Mouse (Mus musculus) liver, embryonic 14.5 days (tissue): ENCODE results near the gene Mtus2. TPM values are rescaled to one million over a fixed set of nuclear protein-coding genes. Genes with fewer than 3 reads are reported as not detected.

Experiments
- ATAC-seq: fragments of 200-750 bp; cut with Nextera tagmentation; 2 replicates; pipeline ENCODE4 v1.8.0; 2017; ENCODE audit warnings: moderate number of reproducible peaks, mild to moderate bottlenecking, moderate library complexity; ENCODE audit not compliant: insufficient read depth
- DNase-seq, 3 experiments: peaks; one replicate each; pipeline ENCODE4 v3.0.0-alpha.2; 2012 to 2013; ENCODE audit warnings: low read depth in 3 of 3, low spot score in 3 of 3
- H3K27ac ChIP-seq: fragments of 300-500 bp; sonication (generic); 2 replicates; pipeline ENCODE4 v1.5.1; 2014; ENCODE audit warnings: moderate library complexity, mild to moderate bottlenecking, control low read depth, inconsistent platforms
- H3K27me3 ChIP-seq: fragments of 300-500 bp; sonication (generic); 2 replicates; pipeline ENCODE4 v1.6.1; 2014; ENCODE audit warnings: mild to moderate bottlenecking, low read length, moderate library complexity; ENCODE audit not compliant: control insufficient read depth, insufficient read depth
- H3K36me3 ChIP-seq: fragments of 300-500 bp; sonication (generic); replicated peaks from 2 replicates; pipeline ENCODE4 v1.6.1; 2014; ENCODE audit warnings: low read depth; ENCODE audit not compliant: control insufficient read depth, insufficient read depth
- H3K4me1 ChIP-seq, 2 experiments: fragments of 200-500 bp in 1 of 2; fragments of 300-500 bp in 1 of 2; sonication (generic) in 1 of 2; replicated peaks; 2 replicates each; pipeline ENCODE4 v1.6.1; 2012 to 2014; ENCODE audit warnings: antibody characterized with exemption in 1 of 2, inconsistent platforms in 1 of 2, low read length in 1 of 2; ENCODE audit not compliant: control insufficient read depth in 2 of 2, insufficient read depth in 2 of 2
- H3K4me2 ChIP-seq: fragments of 300-500 bp; sonication (generic); 2 replicates; pipeline ENCODE4 v1.6.1; 2014; ENCODE audit warnings: low read depth, mild to moderate bottlenecking, control low read depth, moderate library complexity
- H3K4me3 ChIP-seq, 2 experiments: fragments of 200-500 bp in 1 of 2; fragments of 300-500 bp in 1 of 2; sonication (generic) in 1 of 2; 2 replicates each; pipeline ENCODE4 v1.5.1; 2012 to 2014; ENCODE audit warnings: low read depth in 2 of 2, low read length in 2 of 2, mild to moderate bottlenecking in 2 of 2, control low read depth in 1 of 2, inconsistent platforms in 1 of 2, moderate library complexity in 1 of 2; ENCODE audit not compliant: insufficient read depth in 1 of 2
- H3K9ac ChIP-seq: fragments of 300-500 bp; sonication (generic); replicated peaks from 2 replicates; pipeline ENCODE4 v1.6.1; 2014; ENCODE audit warnings: mild to moderate bottlenecking, control low read depth, moderate library complexity
- H3K9me3 ChIP-seq: fragments of 300-500 bp; sonication (generic); 2 replicates; pipeline ENCODE4 v1.6.1; 2016; ENCODE audit warnings: low read length, mixed read lengths; ENCODE audit not compliant: control insufficient read depth
- CTCF ChIP-seq: IDR thresholded peaks from 2 replicates; pipeline ENCODE4 v1.5.1; 2016; ENCODE audit warnings: antibody characterized with exemption, low read depth, control low read depth
- EP300 ChIP-seq: IDR thresholded peaks from 2 replicates; pipeline ENCODE4 v1.6.1; 2016; ENCODE audit warnings: antibody characterized with exemption, low read depth
- WGBS: fragments of 180-500 bp; shearing (Covaris S2); extraction: QIAGEN DNeasy Blood & Tissue Kit; methylation state at CpG from one replicate; pipeline ENCODE4 v1.1.7; 2014; ENCODE audit not compliant: insufficient replicate concordance; 5-methylcytosine and 5-hydroxymethylcytosine counted together
- polyA plus RNA-seq, 2 experiments: library from polyadenylated mRNA; depleted of rRNA in 1 of 2; stranded (reverse) in 1 of 2; unstranded in 1 of 2; fragments of >200 nt; fragmentation: Nextera tagmentation in 1 of 2; extraction: Ambion mirVana in 1 of 2; gene quantifications; 2 replicates each; pipeline versions ENCODE4 v1.2.1 to v1.2.3; 2012 to 2014

Gene Mtus2
- polyA plus RNA-seq, 2 experiments, result 0.48 to 0.80 TPM

- WGBS, result 80% methylated on average over 8 of the region's 8 CpGs
- Histone ChIP-seq H3K4me3 (no peak overlapping the region), H3K9ac (no peak overlapping the region), H3K27me3 (no peaks in the 10 kb centered on the region), H3K27ac (no peak overlapping the region), H3K36me3 (peaks cover 29% of the 10 kb centered on the region), H3K4me2 (no peak overlapping the region), H3K4me1 (no peaks in the 10 kb centered on the region; a peak in 1 of 4 replicates), H3K9me3 (no peaks in the 10 kb centered on the region)
- DNase-seq (no peak), ATAC-seq (no peak)
- no peak for TF ChIP-seq EP300
- TF ChIP-seq CTCF, result peak; percentile 81
Observed at GRCm38 (mm10) chr5:148346543-148346942, 389.4 kb downstream of the Mtus2 start.

DNA sequence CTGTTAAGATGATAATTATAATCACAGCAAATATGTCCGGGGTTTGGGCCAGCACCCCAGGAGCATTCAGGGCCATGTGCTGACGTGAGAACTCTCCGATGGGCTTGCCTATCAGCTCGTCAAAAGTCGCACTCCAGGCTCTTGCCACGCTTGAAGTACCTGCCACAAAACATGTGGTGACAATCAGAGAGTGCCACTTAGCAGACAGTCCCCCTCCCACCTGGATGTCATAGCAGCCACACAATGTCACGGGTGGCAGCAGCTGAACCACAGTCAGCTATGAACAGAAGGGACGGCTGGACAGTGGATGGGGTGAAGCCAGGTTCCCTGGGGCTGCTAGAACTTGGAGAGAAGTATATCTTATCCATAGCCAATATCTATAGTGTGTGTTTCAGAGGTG, 391.0 kb downstream of the Mtus2 start:
- Histone ChIP-seq H3K9me3 (no peaks in the 10 kb centered on the region), H3K4me2 (no peak overlapping the region), H3K4me3 (no peak overlapping the region), H3K27ac (no peak overlapping the region), H3K27me3 (no peaks in the 10 kb centered on the region), H3K4me1 (no peaks in the 10 kb centered on the region), H3K9ac (no peak overlapping the region), H3K36me3 (peaks cover 30% of the 10 kb centered on the region)
- TF ChIP-seq CTCF (no peak), EP300 (no peak)
- WGBS, result 83% methylated on average over 8 of the region's 8 CpGs
- ATAC-seq (no peak), DNase-seq (no peak)

DNA sequence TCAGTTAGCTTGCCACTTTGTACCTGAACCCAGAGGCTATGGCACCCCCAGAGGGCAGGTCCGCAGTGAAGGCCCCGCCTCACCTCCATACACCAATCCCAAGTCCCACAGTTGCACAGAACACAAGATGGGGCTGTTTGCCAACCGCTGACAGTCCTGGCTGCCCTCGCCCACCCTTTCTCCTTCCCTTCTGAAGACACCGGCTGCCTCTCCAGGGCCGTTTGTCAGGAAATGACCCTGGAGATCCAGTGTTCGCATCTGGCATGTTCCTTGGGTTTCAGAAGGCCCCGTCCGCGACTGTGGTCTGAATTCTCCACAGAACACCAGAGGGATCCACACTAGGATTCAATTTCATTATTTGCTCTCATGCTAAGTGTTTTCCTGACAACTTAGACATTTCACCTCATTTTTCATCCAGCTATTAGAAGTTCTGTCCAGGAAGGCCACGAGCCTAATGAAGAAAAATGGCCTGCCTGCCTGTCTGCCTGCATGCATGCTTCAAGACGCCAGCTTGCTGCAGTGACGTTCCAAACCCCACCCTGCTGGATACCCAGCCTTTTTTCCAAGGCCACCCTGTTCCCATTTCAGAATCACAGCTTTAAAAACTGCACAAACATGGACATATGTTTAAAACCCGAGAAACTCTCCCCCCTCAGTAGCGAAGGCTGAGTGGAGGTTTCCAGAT, 392.3 kb downstream of the Mtus2 start:
- no peaks in the 10 kb centered on the region for H3K9me3 ChIP-seq
- no peak for ATAC-seq

GRCm38 (mm10) chr5:148353429-148353828, 396.3 kb downstream of the Mtus2 start:
- DNase-seq (no peak), ATAC-seq (no peak)
- TF ChIP-seq CTCF (no peak), EP300 (no peak)
- H3K4me2 ChIP-seq, result no peak overlapping the region
- H3K4me1 ChIP-seq, result no peaks in the 10 kb centered on the region
- 79% methylated on average over 16 of the region's 16 CpGs for whole genome bisulfite sequencing
- no peak overlapping the region for H3K9ac ChIP-seq
- H3K27ac ChIP-seq, result no peak overlapping the region
- no peaks in the 10 kb centered on the region for H3K27me3 ChIP-seq
- H3K9me3 ChIP-seq, result no peaks in the 10 kb centered on the region
- no peak overlapping the region for H3K4me3 ChIP-seq
- peaks cover 6% of the 10 kb centered on the region for H3K36me3 ChIP-seq

More for the DNA sequence above, 392.3 kb downstream of the Mtus2 start:
- TF ChIP-seq EP300, result no peak
- no peak for TF ChIP-seq CTCF
- Histone ChIP-seq H3K4me2 (no peak overlapping the region), H3K4me1 (no peaks in the 10 kb centered on the region), H3K27me3 (no peaks in the 10 kb centered on the region), H3K9ac (no peak overlapping the region), H3K4me3 (no peak overlapping the region), H3K27ac (no peak overlapping the region), H3K36me3 (peaks cover 25% of the 10 kb centered on the region)
- no peak for DNase-seq
- 79% methylated on average over 15 of the region's 15 CpGs for WGBS

DNA sequence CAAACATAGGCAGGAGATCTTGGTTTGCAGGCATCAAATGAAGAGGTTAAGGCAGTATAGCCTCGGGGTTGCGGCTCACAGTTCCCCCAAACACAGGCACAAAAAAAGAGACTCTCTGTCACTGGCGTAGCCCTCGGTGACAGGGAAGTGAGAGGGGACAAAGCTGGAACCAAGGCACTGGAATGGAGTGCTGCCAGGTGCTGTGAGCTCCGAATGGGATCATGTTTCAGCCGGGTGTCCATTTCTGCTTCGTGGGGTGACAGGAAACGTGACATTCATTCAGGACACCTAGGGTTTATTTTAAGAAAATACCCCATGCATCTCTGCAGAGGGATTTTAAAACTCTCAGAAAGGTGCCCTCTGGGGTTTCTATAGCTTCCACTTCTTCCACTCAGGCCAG, 397.4 kb downstream of the Mtus2 start:
- Histone ChIP-seq H3K36me3 (peaks cover 6% of the 10 kb centered on the region), H3K4me2 (no peak overlapping the region), H3K4me3 (no peak overlapping the region), H3K27ac (no peak overlapping the region), H3K4me1 (no peaks in the 10 kb centered on the region), H3K9me3 (no peaks in the 10 kb centered on the region), H3K27me3 (no peaks in the 10 kb centered on the region), H3K9ac (no peak overlapping the region)
- no peak for ATAC-seq
- 76% methylated on average over 8 of the region's 8 CpGs for WGBS
- no peak for DNase-seq
- TF ChIP-seq CTCF, result no peak
- TF ChIP-seq EP300, result no peak
